Mouse (Mus musculus) cerebellum, adult 9-10 months (tissue): ENCODE data around the gene Fam184b.
A peak's percentile ranks its signal among the peaks of the same experiment; 100 is the strongest.

Experiments
- DNase-seq: peaks from one replicate; pipeline ENCODE4 v3.0.0; 2022

Gene Fam184b

GRCm38 (mm10) chr5:45512908-45513307 is 126.5 kb downstream of the Fam184b start:
- no peak for DNase-seq

DNA sequence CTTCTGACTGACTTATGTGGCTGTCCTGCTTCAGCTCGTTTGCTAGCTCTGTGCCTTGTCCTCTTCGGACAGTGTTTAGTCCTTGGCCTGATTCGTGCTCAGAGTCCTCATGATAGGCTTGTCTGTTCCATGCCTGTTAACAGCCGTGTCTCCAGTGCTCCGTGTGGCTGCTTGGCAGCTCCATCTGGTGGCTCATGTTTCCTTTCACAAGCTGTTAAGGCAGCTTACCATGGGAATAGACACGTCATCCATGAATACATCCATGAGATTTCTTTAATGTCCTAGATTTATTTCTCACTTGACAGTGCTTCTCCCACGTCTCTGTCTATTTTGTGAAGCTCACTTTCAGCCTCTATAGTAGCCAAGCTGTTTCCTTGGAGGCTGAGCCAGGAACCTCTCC is 129.3 kb downstream of the Fam184b start:
- DNase-seq: no peak

DNA sequence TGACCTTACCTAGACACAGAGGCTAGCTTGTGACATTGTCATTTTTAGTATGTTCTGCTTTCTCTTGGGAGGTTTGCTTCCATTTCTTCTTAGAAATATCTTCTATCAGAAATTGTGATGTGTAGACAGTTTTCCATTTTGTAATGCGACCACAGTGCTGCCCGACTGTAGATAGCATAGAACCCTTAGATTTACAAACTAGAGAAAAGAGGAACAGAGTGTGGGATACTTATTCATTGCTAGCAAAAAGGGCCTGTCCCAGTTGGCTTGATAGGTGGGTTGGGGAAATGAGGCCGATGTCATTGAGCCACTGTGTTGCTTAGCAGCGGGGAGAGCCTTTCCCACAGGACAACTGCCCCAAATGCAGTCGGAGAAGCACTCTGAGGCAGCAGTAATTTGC is 141.8 kb downstream of the Fam184b start:
- no peak for DNase-seq

- DNase-seq: no peak
Measured at GRCm38 (mm10) chr5:45496930-45497550, 142.4 kb downstream of the Fam184b start.

- no peak for DNase-seq
Measured at GRCm38 (mm10) chr5:45496479-45496878, 142.9 kb downstream of the Fam184b start.

DNA sequence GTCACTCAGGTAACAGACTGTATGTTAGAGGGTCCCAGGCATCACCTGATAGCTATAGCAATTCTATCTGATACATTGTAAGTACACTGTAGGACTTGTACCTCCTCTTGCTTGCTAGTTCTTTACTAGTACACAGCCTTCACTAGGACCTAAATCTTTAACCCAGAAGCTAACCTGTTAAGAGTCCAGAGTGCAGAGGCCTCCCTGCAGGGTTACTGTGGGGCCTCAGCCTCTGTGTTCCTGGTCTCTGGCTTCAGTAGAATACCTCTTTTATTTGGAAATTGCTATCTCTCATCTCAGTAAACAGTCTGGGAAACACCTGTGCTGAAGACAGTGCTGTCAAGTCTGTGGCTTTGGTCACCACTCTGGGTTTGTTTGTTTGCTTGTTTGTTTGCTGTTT is 143.4 kb downstream of the Fam184b start:
- no peak for DNase-seq

DNA sequence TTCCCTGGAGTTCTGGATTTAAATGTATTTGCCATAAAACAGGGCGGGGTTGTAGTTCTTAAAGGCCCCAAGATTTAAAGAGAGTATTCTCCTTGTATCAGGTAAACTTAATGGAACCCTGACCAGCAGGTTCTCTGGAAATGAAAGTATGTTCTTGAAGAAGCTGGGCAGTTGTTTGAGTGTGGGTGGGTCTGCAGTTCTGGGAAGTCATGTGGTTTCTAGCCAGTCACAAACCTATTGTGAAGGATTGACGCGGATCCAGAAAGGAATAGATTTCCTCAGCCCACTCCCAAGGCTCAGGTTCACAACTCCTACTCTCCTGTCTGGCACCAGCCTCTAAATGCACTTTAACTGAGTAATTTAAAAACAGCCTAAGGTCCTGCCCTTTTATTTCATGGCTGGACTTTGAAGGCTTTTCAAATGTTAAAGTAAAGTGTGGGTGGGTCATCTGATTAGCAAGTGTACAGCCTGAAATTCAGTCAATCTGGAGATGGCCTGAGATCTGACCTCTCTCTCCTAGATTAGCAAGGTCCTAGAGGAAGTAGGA is 143.9 kb downstream of the Fam184b start:
- no peak for DNase-seq

DNA sequence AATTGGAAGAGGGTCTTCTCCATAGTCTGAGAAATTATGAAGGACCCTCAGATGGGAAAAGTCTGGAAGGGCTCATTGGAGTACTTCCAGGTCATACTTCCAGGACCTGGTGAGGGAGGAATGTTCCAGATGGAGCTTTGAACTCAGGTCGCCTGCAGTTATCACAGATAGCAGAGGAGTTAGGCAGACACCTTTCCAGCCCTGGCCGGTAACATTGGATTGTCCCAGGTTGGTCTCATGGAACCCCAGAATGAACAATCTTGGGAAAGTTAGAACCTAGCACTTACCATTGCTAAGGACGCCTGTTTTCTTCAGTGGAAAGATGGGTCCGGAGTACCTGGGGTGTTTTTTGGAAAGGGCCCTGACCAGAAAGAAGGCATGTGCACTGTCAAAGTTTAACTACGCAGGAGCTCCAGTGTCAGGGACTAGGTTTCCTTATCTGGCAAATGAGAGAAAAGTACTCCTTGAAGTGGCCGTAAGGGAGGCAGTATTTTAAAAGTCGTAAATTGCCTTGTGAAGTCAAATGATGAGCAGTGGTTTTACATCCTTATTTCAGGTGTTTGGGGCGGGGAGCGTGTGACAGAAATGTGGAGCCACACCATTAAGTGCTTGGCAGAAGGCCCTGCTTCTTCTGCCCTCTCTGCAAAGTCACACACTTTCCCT is 145.2 kb downstream of the Fam184b start:
- no peak for DNase-seq

DNA sequence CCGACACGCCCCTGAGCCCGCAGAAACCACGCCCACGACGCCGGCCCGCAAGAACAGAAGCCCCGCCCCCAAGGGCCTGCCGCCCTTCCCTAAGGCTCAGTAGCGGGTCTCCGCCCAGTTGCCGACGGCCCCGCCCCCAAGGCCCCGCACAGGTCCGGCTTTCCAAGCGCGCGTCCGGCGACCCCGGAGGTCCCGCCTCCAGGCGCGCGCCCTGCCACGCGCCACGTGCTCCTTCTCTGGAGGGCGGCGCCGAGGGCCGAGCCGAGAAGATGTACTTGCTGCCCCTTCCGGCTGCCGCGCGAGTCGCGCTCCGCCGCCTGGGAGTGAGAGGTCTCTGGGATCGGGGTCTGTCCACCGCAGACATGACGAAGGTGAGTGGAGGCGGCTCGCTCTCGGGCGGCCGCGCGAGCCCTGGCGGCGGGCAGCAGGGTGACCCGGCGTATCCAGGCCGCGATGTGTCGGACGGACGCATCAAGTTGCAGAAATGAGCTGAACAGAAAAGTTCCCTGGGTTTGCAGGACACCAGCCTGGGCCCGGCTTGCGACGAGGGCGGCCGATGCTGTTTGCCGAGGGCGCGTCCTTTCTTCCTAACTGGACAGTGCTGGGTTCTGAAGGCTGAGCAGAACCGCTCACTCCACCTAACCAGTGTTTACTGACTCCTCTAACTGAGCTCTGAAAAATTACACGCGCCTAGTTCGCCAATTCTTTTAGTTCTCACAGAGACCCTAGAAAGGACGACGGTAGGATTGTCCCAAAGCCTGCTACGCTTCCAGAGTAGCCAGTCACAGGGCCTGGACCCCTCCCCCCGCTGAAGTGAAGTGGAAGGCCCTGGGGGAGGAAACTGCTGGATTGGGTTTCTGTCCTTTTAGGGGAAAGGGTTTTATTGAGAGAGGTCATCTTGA is 146.0 kb downstream of the Fam184b start, which contains the start of gene Lap3:
Lap3 (plus strand) TSS at position 184 of the 902 bp plus-strand sequence.
- peak; percentile 98 for DNase-seq

DNA sequence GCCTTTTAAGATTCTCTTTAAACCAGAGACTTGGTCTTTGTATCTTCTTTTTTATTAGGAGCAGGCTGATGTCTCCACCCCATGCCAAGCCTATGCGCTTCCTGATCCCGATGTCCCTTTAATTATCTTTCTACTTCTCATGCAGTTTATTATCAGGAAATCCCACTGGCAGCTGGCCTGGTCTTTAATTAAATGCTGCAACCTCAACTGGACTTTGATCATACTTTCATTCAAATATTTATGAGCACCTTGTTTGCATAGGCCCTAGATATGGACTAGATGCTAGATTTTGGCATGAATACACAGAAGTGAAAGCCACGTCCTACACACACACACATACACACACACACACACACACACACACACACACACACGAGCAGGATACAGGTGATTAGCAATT is 147.6 kb downstream of the Fam184b start:
- DNase-seq: no peak

DNA sequence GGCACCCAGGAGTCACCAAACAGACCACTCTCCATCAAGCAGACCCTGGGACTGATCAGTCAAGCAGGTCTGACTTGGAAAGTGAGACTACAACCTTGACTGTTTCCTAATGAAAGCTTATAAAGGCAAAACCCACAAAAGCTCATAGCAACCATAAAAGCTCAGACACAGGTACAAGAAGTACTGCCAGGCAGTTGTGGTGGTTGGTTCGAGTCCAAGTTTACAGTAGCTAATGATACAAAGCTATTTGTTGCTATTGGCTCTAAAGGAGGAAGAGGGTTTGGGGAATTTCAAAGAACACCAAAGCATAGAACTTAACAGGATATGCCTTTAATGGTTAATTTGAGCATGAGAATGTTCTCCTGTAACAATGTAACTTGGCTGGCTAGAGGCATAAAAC is 155.8 kb downstream of the Fam184b start:
- DNase-seq: no peak

DNA sequence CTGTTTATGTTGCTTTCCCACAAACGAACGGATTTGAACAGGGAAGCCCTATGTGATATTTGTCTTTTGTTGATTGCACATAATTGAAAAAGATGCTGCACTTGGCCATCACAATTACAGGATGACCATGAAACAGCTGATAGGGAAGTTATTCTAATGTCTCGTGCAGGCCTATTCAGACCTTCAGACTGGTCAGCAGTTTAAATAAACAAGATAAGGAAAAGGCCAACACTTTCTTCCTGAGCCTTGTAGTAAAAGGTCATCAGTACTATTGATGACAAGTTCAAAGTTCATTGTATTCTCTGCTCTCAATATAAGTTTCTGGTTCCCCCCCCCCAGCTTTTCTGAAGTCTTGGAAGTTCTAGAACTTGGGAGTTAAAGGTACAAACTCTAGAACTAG is 156.8 kb downstream of the Fam184b start:
- DNase-seq: no peak

DNA sequence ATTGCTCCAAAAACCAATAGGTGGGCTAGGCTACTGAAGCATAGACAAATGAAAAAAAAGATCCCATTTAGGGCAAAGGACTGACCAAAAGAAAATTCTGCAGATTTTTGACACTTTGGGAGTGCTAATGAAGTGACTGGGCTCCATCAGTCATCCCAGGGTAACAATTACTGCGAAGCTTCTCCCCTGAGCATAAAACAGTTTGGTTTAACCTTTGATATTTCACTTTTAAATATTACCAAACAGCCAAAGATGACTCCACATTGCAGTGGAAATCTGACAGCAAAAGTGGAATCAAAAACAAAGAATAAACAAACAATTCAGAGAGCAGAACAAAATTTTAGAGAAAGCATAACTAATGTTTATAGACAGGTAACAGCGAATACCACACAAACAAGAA is 158.3 kb downstream of the Fam184b start:
- DNase-seq: no peak

- no peak for DNase-seq
Measured at GRCm38 (mm10) chr5:45480066-45480465, 159.3 kb downstream of the Fam184b start.
